Mouse (Mus musculus) liver (tissue): ENCODE measurements at regions not wholly inside any gene's neighbourhood (a gene's known extent, or its start where the extent isn't known, plus 50 kb on each side); places are given as distances from the start of the nearest gene placed in this dataset.

Experiments used
- DNase-seq: peaks from one replicate; pipeline ENCODE4 v3.0.0-alpha.2; 2020; ENCODE audit warnings: mixed read lengths

DNA sequence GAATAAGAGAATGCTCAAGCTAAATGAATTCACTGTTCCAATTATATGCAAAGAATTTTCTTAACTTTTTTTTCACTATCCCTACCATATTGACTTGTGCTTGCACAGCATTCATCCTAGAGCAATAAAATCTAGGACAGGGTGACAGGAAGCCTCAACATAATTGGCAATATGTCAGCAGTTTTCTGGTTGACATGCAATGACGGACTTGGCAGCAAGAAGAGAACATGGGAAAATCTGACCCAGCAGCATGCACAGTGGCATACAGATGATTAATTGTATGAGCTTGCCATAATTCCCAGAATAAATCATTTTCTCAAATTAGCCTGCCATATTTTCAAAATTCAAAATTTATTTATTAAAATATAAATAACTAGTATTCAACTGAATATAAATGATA lies 152.7 kb downstream of the Amy2a5 start:
- DNase-seq = no peak

- peak; percentile 2 for DNase-seq
These were observed 167.8 kb downstream of the Amy2a5 start for GRCm38 (mm10) chr3:113090850-113091249.

GRCm38 (mm10) chr3:113080704-113081103 lies 177.9 kb downstream of the Amy2a5 start:
- peak; percentile 24 for DNase-seq
